Mouse (Mus musculus) adrenal gland, adult 18-20 months (tissue): ENCODE data around the gene Stab1. TPM values are rescaled to one million over a fixed set of nuclear protein-coding genes. Genes with fewer than 3 reads are reported as not detected.

Experiments
- DNase-seq, 2 experiments: peaks; one replicate each; pipeline ENCODE4 v3.0.0; 2021 to 2022; ENCODE audit warnings: low spot score in 2 of 2
- total RNA-seq, 2 experiments: library from RNA; stranded (reverse); gene quantifications; 1 replicate in 1 of 2; 2 replicates in 1 of 2; pipeline ENCODE4 v1.2.3; 2021

Stab1 gene
- total RNA-seq, 2 experiments from 2014 or later = 83.4 to 93.7 TPM

DNA sequence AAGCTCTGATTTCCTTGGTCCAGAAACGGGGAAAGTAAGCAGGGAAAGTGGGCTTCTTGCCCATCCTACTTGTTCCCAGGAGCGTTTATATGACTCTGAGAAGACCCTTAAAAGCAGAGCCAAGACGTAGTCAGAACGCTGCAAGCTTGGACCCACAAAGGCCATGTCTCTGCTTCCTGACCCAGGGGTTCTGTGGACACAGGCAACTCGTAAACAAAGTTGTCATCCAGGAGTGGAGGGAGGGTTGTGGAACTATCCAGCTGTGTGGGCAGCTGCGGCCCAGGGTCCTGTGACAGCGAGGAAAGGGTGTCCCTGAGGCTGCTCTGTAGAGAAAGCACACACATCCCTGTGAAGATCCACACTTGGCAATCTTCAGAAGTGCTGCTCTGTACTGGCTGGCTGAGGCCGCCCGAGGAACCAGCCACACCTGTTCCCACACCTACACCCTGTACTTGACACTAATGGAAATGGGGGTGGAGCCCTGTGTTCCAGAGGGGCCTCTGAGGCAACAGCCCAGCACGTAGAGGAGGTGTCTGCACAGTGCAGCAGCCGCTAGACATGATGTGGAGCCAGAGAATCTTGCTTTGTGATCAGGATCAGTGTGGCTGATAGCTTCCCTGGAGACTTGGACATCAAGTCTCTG lies 35.3 kb downstream of the Stab1 start:
- DNase-seq = peak in 1 of 2 experiments; percentile 18

DNA sequence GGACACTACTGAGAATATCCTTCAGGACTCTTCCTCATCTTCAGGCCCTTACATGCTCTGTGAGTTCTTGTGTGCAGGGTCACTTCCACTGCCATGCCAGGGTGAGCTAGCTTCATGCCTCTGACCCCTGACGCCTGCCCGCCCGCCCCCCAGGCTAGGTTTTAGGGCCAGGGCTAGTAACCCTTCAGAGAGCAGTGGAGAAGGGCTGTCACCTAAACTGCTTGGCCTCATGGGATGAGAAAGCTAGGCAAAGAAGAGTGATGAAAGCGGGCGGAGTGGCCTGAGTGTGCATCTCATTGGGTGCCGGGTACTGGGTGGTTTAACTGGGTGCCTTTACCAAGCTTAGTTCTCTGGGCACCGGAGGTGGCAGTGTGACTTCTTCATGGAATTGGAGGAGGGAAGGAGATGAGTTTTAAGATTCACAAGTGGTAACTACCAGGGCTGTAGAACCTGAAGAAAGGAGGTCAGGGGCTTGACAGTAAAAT lies 35.9 kb downstream of the Stab1 start:
- DNase-seq = peak in 1 of 2 experiments; percentile 14

DNA sequence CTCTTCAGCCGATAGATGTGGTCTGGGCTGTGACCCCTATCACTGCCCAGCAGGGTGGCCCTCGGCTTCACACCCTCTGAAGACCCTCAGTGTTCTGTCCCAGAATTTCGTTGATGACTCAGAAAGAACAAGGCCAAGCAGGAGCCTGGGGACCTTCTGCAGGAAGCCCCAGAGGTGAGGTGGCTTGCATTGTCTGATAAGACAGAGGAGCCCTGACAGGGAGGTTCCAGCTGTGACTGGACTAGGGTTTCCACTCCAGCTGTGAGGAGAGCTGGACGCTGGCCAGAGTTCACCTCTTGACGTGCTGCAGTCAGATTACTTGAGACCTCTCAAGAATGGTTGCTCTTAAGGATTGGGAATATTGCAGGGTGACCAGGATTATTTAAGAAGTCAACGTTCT lies 36.4 kb downstream of the Stab1 start:
- peak in 1 of 2 experiments; percentile 22 for DNase-seq

DNA sequence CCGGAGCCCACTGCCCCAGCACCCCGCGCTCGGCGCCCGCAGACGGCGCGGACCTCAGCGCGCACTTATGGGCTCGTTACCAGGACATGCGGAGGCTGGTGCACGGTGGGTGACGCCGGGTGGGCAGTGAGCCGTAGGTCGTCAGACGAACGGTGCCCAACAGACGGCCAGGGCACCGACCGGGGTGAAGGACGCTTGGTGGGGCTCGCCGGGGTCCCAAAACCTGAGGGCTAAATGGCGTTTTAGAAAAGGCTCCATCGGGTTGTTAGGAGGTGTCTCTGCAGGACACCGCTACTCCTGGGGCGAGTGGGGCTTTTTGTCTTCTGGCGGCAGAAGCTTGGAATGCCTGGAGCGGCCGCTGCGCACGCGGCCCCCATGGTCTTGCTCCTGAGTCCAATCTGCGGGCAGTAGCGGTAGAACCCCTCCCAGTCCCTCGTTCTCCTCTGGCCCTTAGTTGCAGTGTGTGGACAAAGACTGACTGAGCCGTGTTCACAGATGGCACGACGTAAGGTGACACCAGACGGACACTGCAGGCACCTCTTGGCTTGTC lies 37.1 kb downstream of the Stab1 start:
- peak in 1 of 2 experiments; percentile 33 for DNase-seq

DNA sequence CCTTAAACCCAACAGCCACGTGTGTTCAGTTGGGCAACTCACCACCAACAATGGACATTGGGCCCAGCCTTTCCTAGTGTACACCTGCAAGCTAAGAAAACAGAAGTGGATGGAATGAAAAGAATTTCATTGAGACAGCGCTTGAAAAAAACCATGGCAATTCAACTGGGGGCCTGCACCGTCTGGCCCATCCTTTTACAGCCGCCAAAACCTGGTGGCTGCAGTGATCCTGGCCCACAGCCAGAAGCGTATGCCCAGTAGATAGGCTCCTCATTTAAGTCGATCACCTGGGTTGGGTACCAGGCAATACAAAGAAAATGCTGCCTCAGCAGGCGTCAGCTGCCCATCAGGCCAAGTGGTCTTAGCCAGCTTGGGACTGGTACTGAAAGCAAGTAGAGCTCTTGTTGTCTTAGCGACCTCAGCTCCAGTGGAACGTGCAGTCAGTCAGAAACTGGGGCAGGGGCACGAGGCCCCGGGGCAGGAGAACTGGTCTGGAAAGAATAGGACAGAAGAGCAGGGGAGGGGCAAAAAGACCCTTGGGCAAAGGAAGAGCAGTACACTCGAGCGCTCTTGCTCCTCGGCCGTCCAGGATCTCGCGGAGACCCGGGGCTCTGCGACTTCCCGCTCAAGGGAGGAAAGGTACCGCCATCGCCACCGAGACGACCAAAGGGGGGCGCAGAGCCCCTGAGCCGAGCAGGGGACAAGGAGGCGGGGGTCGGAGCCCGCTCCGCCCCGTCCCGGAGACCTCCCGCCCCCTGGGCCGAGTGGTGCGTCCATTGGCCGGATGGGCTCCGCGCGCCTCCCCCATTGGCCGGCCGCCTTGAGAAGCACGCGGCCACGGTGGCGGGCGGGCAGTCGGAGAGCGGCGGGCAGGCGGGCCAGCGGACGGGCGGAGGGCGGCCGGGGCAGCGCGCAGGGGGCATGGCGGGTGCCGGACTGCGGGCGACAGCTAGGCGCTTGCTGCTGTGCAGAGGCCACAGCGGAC lies 37.9 kb downstream of the Stab1 start, which contains the start of gene Nt5dc2:
Nt5dc2 (plus strand) TSS at position 818 of the 985 bp plus-strand sequence.
- DNase-seq = peak; percentile 86 to 88

DNA sequence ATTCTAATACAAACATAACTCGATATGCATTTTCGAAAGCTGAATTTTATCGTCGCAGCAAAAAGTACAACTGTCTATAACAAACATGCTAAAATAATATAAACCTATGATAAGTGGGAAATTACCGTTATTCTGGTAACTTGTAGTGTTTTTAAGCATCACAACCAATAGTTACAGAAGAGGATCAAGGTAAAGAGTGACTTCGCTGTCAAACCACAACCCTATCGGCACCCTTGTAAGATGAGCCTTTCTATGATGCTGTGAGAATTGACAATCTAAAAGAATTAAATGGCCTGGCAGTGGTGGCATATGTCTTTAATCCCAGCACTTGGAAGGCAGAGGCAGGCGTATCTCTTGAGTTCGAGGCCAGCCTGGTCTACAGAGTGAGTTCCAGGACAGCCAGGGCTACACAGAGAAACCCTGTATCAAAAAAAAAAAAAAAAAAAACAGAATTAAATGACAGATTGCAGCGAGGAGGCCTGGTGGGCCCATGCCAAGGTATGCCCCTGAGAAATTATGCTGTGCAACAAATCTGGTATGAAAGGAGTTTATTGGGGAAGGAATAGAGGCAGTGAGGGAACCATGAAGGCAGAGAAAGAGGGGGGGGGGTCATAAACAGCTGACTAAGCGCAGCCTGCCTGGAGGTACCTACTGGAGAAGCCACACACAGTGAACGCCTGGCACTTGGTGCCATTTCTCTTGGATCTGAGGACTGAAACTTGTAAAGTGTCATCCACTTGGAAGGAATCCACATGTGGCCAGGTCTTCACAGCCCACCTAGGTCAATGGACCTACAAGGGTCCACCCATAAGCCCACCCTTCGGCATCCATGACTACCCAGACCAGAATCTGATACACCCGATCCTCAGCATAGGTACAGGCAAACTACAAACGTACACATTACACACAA lies 38.9 kb downstream of the Stab1 start:
- peak in 1 of 2 experiments; percentile 17 for DNase-seq

DNA sequence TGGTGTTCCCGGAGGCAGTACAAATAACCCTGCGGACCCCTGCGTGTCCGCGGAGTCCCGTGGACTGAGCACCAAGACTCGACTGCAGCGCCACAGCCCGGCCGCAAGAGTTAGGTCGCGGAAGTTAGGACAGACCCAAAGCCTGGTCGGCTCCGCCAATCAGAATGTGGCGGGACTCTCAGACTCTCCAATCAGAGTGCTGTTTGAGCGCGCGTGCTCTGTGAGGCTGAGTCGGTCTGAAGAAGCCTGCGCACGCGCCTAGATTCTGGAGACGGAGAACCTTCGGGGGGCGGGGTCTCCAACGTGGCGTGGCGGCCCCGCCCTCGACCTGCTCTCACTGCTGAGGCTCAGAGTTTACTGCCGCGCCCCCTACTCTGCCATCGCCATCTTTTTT lies 39.6 kb downstream of the Stab1 start, which contains the start of gene Smim4:
Smim4 (minus strand) TSS at position 131 of the 394 bp plus-strand sequence.
- DNase-seq = peak; percentile 86 to 91

DNA sequence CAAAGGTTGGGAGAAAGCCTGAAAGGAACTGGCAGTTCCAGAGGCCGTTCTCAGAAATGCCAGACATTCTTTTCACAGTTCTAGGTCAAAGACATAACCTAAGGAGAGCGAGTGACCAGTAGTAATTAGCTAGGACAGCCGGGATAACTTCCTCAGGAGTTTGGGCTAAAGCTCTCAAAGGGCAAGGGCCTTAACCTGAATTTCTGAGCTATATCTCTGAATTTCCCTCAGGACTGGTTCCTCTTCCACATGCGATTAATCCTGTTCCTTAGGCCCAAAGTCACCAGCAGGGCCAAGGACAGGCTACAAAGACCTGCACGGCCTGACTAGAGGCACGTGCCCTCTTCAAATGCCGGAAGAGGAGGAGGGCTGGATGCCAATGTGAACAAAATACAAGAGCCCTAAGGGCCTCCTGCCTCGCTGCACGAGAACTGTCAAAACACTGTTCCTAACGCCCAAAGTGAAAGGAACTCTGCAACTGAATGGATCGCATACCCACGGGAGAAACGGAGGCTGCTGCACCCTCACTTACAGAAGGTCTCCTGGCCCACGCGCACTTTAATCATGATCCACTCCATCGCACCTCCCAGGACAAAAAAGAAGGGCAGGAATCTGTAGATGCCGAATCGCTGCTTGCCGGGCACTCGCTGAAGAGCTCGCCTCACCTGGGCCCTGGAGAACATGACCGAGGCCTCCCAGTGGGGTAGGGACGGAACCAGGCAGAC lies 40.2 kb downstream of the Stab1 start:
- DNase-seq = peak; percentile 43 to 47

DNA sequence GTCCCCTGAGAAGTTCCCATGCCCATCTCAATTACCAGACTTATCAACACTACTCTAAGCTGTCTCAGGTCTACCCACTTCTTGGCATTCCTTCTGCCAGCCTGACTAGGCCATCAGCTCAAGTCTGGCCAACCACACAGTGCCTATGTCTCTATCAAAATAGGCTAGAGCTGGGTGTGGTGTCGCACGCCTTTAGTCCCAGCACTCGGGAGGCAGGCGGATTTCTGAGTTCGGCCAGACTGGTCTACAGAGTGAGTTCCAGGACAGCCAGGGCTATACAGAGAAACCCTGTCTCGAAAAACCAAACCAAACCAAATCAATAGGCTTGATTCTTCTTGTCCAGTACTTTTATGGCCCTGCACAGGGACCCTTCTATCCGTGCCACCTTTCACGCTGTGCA lies 41.6 kb downstream of the Stab1 start:
- no peak for DNase-seq

DNA sequence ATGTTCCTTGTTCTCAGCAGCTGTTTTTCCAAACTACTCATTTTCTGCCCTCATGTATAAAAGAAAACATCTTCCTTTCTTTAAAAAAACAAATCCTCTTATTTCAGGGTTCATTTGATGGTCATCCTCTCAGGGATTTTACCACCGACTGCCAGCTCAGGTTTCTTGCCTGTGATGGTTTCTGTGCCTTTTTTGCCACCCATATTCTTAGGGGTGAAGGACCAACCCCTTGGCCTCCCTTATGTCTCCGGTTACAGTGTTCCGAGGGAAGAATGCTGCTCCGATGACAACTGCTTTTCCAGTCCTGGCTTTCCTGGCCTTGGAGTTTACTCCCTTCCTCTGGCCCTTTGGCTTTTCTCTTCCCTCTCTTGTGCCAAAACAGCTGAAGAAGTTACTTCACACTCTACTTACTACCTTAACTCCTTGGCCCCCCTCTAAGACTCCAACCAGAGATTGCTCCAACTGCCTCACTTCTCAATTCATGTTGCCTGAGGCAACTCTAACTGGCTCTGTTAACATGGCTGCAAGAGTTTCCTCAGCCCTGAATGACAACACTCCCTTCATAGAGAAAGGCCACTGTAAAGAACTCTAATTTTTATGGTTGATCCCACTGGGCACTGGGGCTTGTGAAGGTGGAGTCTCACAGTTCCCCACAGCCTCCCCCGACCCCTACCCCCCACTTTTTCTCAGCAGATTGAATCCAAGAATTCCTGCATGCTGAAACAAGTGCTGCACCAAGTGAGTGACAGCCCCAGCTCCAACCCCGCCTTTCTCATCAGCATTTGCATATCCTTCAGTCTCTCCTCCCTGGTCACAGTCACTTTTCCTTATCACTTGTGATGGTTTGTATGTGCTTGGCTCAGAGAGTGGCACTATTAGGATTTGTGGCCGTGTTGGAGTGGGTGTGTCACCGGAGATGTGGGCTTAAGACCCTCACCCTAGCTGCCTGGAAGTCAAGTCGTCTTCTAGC lies 43.0 kb downstream of the Stab1 start:
- no peak for DNase-seq

DNA sequence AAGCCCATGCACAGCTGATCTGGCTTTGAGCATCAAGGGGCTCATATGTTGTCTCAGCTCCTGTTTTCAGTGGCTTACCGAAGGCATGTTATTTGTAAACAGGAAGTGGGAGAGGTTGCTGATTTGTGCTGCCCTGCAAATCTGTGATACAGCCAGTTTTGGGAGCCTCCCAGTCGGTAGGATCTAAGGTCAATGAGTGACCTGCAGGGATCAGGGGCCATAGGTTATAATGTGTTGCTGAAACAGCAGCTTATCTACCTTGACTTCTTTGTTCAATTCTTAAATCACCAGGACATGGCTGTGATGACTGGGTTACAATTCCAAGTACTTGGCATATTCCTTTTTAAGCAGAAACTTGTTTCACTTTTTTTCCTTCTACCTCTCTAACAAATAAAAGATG lies 52.9 kb downstream of the Stab1 start:
- DNase-seq = no peak

DNA sequence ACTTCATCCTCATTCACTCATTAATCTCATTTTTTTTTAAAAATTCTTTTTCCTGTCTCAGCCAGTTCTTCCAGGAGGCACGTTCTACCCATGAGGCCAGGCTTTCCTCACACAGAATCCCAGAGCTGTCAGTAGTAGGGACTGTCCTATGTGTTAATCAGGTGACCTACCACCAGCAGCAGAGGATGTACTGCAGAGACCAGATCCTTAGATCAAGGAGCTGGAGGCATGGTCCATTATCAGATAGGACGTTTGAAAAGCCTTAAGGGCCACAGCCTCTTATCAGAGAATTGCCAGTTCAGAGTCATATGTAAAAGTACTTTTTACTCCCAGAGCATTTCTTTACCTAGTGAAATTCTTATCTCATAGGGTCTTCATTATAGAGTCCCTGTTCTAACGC lies 54.4 kb downstream of the Stab1 start:
- DNase-seq = no peak

DNA sequence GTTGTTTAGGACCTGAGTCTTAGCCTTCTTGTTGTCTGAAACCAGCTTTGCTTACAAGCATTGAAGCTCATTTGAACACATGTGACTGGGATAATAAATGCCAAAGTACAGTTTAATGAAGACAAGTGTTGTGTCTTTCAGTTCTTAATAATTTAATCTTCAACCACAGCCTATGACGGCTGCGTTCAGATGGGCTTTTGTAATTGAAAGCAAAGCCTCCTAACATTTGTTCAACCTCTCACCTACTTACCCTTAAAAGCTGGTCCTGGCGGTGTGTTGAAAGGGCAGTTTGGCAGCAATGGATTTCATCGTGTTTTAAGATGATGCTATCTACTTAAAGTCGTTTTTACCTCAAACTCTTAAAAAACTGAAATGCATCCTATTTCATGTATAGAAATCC lies 56.3 kb downstream of the Stab1 start:
- no peak for DNase-seq

DNA sequence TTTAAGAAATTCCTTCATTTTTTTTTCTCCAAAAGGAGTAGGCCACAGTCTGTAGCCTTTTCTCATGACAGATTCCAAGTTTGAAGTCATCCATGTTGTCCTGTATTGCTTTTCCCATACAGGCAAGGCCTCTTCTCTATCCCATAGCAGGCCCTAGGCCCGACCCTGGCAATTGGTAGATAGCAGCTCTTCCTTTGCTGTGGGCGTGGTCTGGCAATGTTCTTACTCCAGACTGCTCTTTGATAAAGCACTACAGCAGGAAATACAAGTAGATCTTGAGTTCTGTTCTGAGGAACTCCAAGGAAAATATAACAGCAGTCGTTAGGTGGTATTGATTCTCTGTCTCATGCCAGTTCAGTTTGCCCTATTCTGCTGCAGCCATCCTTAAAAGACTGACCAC lies 57.8 kb downstream of the Stab1 start:
- no peak for DNase-seq

DNA sequence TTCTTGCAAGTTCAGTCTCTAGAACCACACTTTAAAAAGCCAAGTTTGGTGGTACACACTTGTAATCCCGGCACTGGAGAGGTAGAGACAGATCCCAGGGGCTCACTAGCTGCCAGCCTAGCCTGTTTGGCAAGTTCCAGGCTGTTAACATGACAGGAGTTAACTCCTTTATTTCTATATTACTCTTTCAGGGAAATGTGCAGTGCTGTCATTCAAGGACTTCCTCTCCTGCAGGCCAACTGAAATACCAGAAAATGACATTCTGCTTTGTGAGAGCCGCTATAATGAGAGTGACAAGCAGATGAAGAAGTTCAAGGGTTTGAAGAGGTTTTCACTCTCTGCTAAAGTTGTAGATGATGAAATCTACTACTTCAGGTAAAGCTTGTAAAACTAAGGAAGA lies 63.3 kb downstream of the Stab1 start:
- no peak for DNase-seq

DNA sequence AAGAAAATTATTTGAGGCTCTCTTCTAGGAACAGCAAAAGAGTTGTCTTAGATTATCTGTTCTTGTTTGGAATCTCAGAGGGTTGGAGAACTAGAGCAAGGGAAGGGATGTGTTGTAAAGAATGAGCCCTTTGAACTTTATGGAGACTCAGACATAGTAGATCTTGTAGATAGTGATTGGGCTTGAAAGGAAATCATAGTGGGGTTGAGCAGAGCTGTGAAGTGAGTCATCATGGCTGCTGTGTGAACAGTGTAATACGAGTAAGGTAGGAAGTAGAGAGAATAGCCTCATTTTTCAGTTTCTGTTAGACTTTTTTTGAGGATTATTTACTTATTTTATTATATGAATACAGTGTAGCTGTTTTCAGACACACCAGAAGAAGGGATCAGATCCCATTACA lies 78.5 kb downstream of the Stab1 start:
- no peak for DNase-seq
